Mouse (Mus musculus) intestine, embryonic 15.5 days (tissue): Measurements from ENCODE around the gene Slx1b. TPM values are rescaled to one million over a fixed set of nuclear protein-coding genes. Genes with fewer than 3 reads are reported as not detected.
"Not testable (repeated sequence)": the region's sequence is repeated elsewhere in the genome, so short reads cannot be mapped to it uniquely, and the experiment has no call there.

ENCODE experiments used
- ATAC-seq: fragments of 200-750 bp; cut with Nextera tagmentation; 2 replicates; pipeline ENCODE4 v1.8.0; 2017; ENCODE audit warnings: moderate TSS enrichment, moderate library complexity
- H3K27ac ChIP-seq: fragments of 300-500 bp; sonication (generic); 2 replicates; pipeline ENCODE4 v1.5.1; 2015; ENCODE audit warnings: mild to moderate bottlenecking, inconsistent platforms
- H3K27me3 ChIP-seq: fragments of 300-500 bp; sonication (generic); replicated peaks from 2 replicates; pipeline ENCODE4 v1.6.1; 2015; ENCODE audit warnings: inconsistent platforms
- H3K36me3 ChIP-seq: fragments of 300-500 bp; sonication (generic); 2 replicates; pipeline ENCODE4 v1.6.1; 2015; ENCODE audit warnings: inconsistent platforms
- H3K4me1 ChIP-seq: fragments of 300-500 bp; sonication (generic); replicated peaks from 2 replicates; pipeline ENCODE4 v1.6.1; 2015; ENCODE audit warnings: inconsistent platforms
- H3K4me2 ChIP-seq: fragments of 300-500 bp; sonication (generic); replicated peaks from 2 replicates; pipeline ENCODE4 v1.6.1; 2015; ENCODE audit warnings: mild to moderate bottlenecking, inconsistent platforms
- H3K4me3 ChIP-seq: fragments of 300-500 bp; sonication (generic); replicated peaks from 2 replicates; pipeline ENCODE4 v1.5.1; 2015; ENCODE audit warnings: inconsistent platforms
- H3K9ac ChIP-seq: fragments of 300-500 bp; sonication (generic); 2 replicates; pipeline ENCODE4 v1.6.1; 2015; ENCODE audit warnings: inconsistent platforms
- H3K9me3 ChIP-seq: fragments of 300-500 bp; sonication (generic); 2 replicates; pipeline ENCODE4 v1.6.1; 2016; ENCODE audit warnings: inconsistent platforms
- WGBS: fragments of 180-500 bp; shearing (Covaris S2); methylation state at CpG from one replicate; pipeline ENCODE4 v1.1.7; 2015; 5-methylcytosine and 5-hydroxymethylcytosine counted together
- polyA plus RNA-seq: library from polyadenylated mRNA; unstranded; fragments of >200 nt; fragmentation: Nextera tagmentation; extraction: Ambion mirVana; gene quantifications from 2 replicates; pipeline ENCODE4 v1.2.1, GENCODE M21; 2015

Gene Slx1b
- polyA plus RNA-seq, 1 experiment from 2014 or later: 8.1 TPM

DNA sequence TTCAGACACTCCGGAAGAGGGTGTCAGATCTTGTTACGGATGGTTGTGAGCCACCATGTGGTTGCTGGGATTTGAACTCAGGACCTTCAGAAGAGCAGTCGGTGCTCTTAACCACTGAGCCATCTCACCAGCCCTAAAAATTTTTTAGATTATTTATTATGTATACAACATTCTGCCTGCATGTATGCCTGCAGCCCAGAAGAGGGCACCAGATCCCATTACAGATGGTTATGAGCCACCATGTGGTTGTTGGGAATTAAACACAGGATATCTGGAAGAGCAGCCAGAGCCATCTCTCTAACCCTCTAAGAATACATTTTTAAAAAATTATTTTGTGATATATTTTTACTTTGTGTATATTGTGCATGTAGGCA, 52.4 kb downstream of the Slx1b start:
- ATAC-seq: not testable (repeated sequence)

GRCm38 (mm10) chr7:126642545-126643243, 52.9 kb downstream of the Slx1b start:
- no peaks in the 10 kb centered on the region for H3K36me3 ChIP-seq
- H3K27me3 ChIP-seq: no peaks in the 10 kb centered on the region
- H3K27ac ChIP-seq: no peak overlapping the region
- H3K4me1 ChIP-seq: no peaks in the 10 kb centered on the region
- WGBS: 74% methylated on average over 5 of the region's 5 CpGs
- H3K9me3 ChIP-seq: no peaks in the 10 kb centered on the region
- H3K4me3 ChIP-seq: no peak overlapping the region
- no peak for ATAC-seq
- H3K9ac ChIP-seq: no peak overlapping the region
- no peak overlapping the region for H3K4me2 ChIP-seq

More for the DNA sequence above, 52.4 kb downstream of the Slx1b start:
- WGBS: 65% methylated on average over 3 of the region's 3 CpGs
- H3K27ac ChIP-seq, H3K9ac ChIP-seq, H3K4me1 ChIP-seq, H3K4me3 ChIP-seq, H3K4me2 ChIP-seq, H3K9me3 ChIP-seq, H3K27me3 ChIP-seq, H3K36me3 ChIP-seq: not testable (repeated sequence)

Other genes with a start within 250 kb of the Slx1b start
- 0.24 and 2.6 TPM in 2 replicates for gene Atp2a1, start 232.7 kb downstream of the Slx1b start, polyA plus RNA-seq
- gene Sh2b1, start 220.4 kb downstream of the Slx1b start, polyA plus RNA-seq: 41.8 and 45.7 TPM in 2 replicates
- gene Tufm, start 208.4 kb downstream of the Slx1b start, polyA plus RNA-seq: 190 and 207 TPM in 2 replicates
- gene Atxn2l, start 192.3 kb downstream of the Slx1b start, polyA plus RNA-seq: 43.8 and 44.4 TPM in 2 replicates
- gene Eif3c, start 129.4 kb downstream of the Slx1b start, polyA plus RNA-seq: 190 and 217 TPM in 2 replicates
- gene Apobr, start 110.8 kb downstream of the Slx1b start, polyA plus RNA-seq: 0.75 and 1.8 TPM in 2 replicates
- 34.4 and 34.9 TPM in 2 replicates for gene Cln3, start 110.0 kb downstream of the Slx1b start, polyA plus RNA-seq
- gene Il27, start 100.8 kb downstream of the Slx1b start, polyA plus RNA-seq: not detected in 2 replicates
- 53.4 and 111 TPM in 2 replicates for gene Nupr1, start 64.9 kb downstream of the Slx1b start, polyA plus RNA-seq
- 45.2 and 51.7 TPM in 2 replicates for gene Sgf29, start 46.5 kb downstream of the Slx1b start, polyA plus RNA-seq
- gene Sult1a1, start 19.4 kb downstream of the Slx1b start, polyA plus RNA-seq: 5.5 and 6.1 TPM in 2 replicates
- 118 and 120 TPM in 2 replicates for gene Bola2, start 383 bp downstream of the Slx1b start, polyA plus RNA-seq
- gene Coro1a, start 12.0 kb upstream of the Slx1b start, polyA plus RNA-seq: 36.9 and 39.7 TPM in 2 replicates
- gene Mapk3, start 63.8 kb upstream of the Slx1b start, polyA plus RNA-seq: 109 and 112 TPM in 2 replicates
- gene Gdpd3, start 70.5 kb upstream of the Slx1b start, polyA plus RNA-seq: 1.4 and 1.6 TPM in 2 replicates
- 66.9 and 71.2 TPM in 2 replicates for gene Ypel3, start 81.2 kb upstream of the Slx1b start, polyA plus RNA-seq
- gene Tbx6, start 85.7 kb upstream of the Slx1b start, polyA plus RNA-seq: 0.34 and 0.43 TPM in 2 replicates
- gene Ppp4c, start 96.7 kb upstream of the Slx1b start, polyA plus RNA-seq: 248 and 256 TPM in 2 replicates
- 1.2 and 1.5 TPM in 2 replicates for gene Fam57b, start 101.9 kb upstream of the Slx1b start, polyA plus RNA-seq
- not detected in 2 replicates for gene 4930451I11Rik, start 135.9 kb upstream of the Slx1b start, polyA plus RNA-seq
- 0.75 and 1.0 TPM in 2 replicates for gene Doc2a, start 151.6 kb upstream of the Slx1b start, polyA plus RNA-seq
- 23.2 and 25.1 TPM in 2 replicates for gene Hirip3, start 166.2 kb upstream of the Slx1b start, polyA plus RNA-seq
- gene Ino80e, start 166.6 kb upstream of the Slx1b start, polyA plus RNA-seq: 59.1 and 65.9 TPM in 2 replicates
- 30.8 and 31.9 TPM in 2 replicates for gene Taok2, start 188.9 kb upstream of the Slx1b start, polyA plus RNA-seq
- 27.8 and 33.3 TPM in 2 replicates for gene Tmem219, start 227.1 kb upstream of the Slx1b start, polyA plus RNA-seq
- 13.6 and 13.9 TPM in 2 replicates for gene Kctd13, start 233.1 kb upstream of the Slx1b start, polyA plus RNA-seq